Mouse (Mus musculus) thymus, postnatal 25 days (tissue): ENCODE measurements at regions not wholly inside any gene's neighbourhood (a gene's known extent, or its start where the extent isn't known, plus 50 kb on each side); places are given as distances from the start of the nearest gene placed in this dataset.

Experiments
- DNase-seq: peaks from one replicate; pipeline ENCODE4 v3.0.0; 2022

GRCm38 (mm10) chr2:12825902-12826301 is 97.9 kb upstream of the Pter start:
- no peak for DNase-seq

- DNase-seq = no peak
Measured at GRCm38 (mm10) chr2:12833579-12833978, 90.3 kb upstream of the Pter start.

GRCm38 (mm10) chr2:12866543-12866942 is 57.3 kb upstream of the Pter start:
- DNase-seq = no peak

- no peak for DNase-seq
Measured at GRCm38 (mm10) chr2:12868772-12869171, 55.1 kb upstream of the Pter start.
